Mouse (Mus musculus): ENCODE results near the gene Katnal1.

DNA sequence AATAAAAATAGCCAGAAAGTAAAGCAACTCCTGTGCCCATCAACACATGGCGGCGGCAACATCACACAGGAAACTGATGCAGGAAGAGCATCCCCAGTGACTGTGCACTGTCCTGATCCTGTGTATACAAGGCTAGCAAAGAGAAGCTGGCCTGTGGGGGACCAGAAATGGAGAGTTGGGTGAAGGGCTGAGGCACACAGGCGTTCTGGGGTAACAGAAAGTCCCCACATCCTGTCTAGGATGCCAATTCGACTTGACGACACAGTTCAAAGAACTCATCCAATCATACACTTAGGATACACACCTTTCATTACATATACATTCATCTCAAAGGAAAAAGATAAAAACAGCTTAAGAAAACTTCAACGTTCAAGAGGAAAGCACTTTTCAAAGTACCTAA, 41.1 kb downstream of the Katnal1 start:
- no peak for TF ChIP-seq CTCF (IDR thresholded peaks at IDR 0.05; ENCODE audit: borderline replicate concordance, control insufficient read depth, extremely low read depth, insufficient read depth, low read length, poor library complexity)
- no peak for TF ChIP-seq POLR2A (IDR thresholded peaks at IDR 0.05; ENCODE audit: control insufficient read depth, extremely low read depth, insufficient read depth, low read length, poor library complexity)
